Mouse (Mus musculus) embryonic facial prominence, embryonic 13.5 days (tissue): ENCODE data around the gene G6pc3. TPM values are rescaled to one million over a fixed set of nuclear protein-coding genes. Genes with fewer than 3 reads are reported as not detected.

ENCODE experiments used
- ATAC-seq: fragments of 200-750 bp; cut with Nextera tagmentation; 2 replicates; pipeline ENCODE4 v1.8.0; 2017; ENCODE audit warnings: low read depth; ENCODE audit not compliant: insufficient number of reproducible peaks, insufficient read depth, low FRiP score, low TSS enrichment
- H3K27ac ChIP-seq: fragments of 300-500 bp; sonication (generic); 2 replicates; pipeline ENCODE4 v1.5.1; 2015; ENCODE audit warnings: moderate library complexity, mild to moderate bottlenecking, inconsistent platforms
- H3K27me3 ChIP-seq: fragments of 300-500 bp; sonication (generic); 2 replicates; pipeline ENCODE4 v1.6.1; 2015; ENCODE audit warnings: mild to moderate bottlenecking, inconsistent platforms
- H3K36me3 ChIP-seq: fragments of 300-500 bp; sonication (generic); 2 replicates; pipeline ENCODE4 v1.6.1; 2015; ENCODE audit warnings: mild to moderate bottlenecking, inconsistent platforms
- H3K4me1 ChIP-seq: fragments of 300-500 bp; sonication (generic); 2 replicates; pipeline ENCODE4 v1.6.1; 2015; ENCODE audit warnings: inconsistent platforms
- H3K4me2 ChIP-seq: fragments of 300-500 bp; sonication (generic); 2 replicates; pipeline ENCODE4 v1.6.1; 2015; ENCODE audit warnings: moderate library complexity, mild to moderate bottlenecking, inconsistent platforms
- H3K4me3 ChIP-seq: fragments of 300-500 bp; sonication (generic); 2 replicates; pipeline ENCODE4 v1.5.1; 2015; ENCODE audit warnings: mild to moderate bottlenecking, inconsistent platforms
- H3K9ac ChIP-seq: fragments of 300-500 bp; sonication (generic); 2 replicates; pipeline ENCODE4 v1.6.1; 2015; ENCODE audit warnings: mild to moderate bottlenecking, inconsistent platforms
- H3K9me3 ChIP-seq: fragments of 300-500 bp; sonication (generic); 2 replicates; pipeline ENCODE4 v1.6.1; 2016; ENCODE audit warnings: inconsistent platforms
- WGBS: fragments of 180-500 bp; shearing (Covaris S2); methylation state at CpG from one replicate; pipeline ENCODE4 v1.1.7; 2015; ENCODE audit warnings: mixed read lengths; 5-methylcytosine and 5-hydroxymethylcytosine counted together
- polyA plus RNA-seq: library from polyadenylated mRNA; unstranded; fragments of >200 nt; fragmentation: Nextera tagmentation; extraction: Ambion mirVana; gene quantifications from 2 replicates; pipeline ENCODE4 v1.2.1, GENCODE M21; 2015

Gene G6pc3
- polyA plus RNA-seq, 1 experiment from 2014 or later, result 28.3 TPM

- peaks cover 29% of the 10 kb centered on the region for H3K36me3 ChIP-seq
- no peak overlapping the region for H3K9ac ChIP-seq
- H3K4me1 ChIP-seq, result peaks cover 85% of the 10 kb centered on the region
- ATAC-seq, result no peak
- no peak overlapping the region for H3K4me3 ChIP-seq
- H3K27me3 ChIP-seq, result no peaks in the 10 kb centered on the region
- peak overlapping the region; percentile 88; the same call in 1 of the 2 replicates for H3K27ac ChIP-seq
- no peaks in the 10 kb centered on the region for H3K9me3 ChIP-seq
- H3K4me2 ChIP-seq, result peak overlapping the region; percentile 93; the same call in 1 of the 2 replicates
- whole genome bisulfite sequencing, result 74% methylated on average over 4 of the region's 4 CpGs
Observed at GRCm38 (mm10) chr11:102219994-102220346, 30.6 kb downstream of the G6pc3 start.

- Histone ChIP-seq H3K27ac (no peak overlapping the region; the same call in 1 of the 2 replicates), H3K36me3 (peaks cover 29% of the 10 kb centered on the region), H3K4me2 (no peak overlapping the region), H3K9ac (no peak overlapping the region), H3K4me3 (no peak overlapping the region), H3K9me3 (no peaks in the 10 kb centered on the region), H3K4me1 (peaks cover 85% of the 10 kb centered on the region), H3K27me3 (no peaks in the 10 kb centered on the region)
- no peak for ATAC-seq
- WGBS, result 61% methylated on average over 6 of the region's 6 CpGs
Observed at GRCm38 (mm10) chr11:102220451-102220850, 31.0 kb downstream of the G6pc3 start.

- Histone ChIP-seq H3K27me3 (no peaks in the 10 kb centered on the region), H3K4me1 (peaks cover 85% of the 10 kb centered on the region), H3K4me2 (no peak overlapping the region), H3K27ac (no peak overlapping the region), H3K36me3 (peaks cover 29% of the 10 kb centered on the region), H3K4me3 (no peak overlapping the region), H3K9me3 (no peaks in the 10 kb centered on the region), H3K9ac (no peak overlapping the region)
- WGBS, result 86% methylated on average over 8 of the region's 8 CpGs
- no peak for ATAC-seq
Observed at GRCm38 (mm10) chr11:102221243-102221953, 32.0 kb downstream of the G6pc3 start.

- Histone ChIP-seq H3K27me3 (no peaks in the 10 kb centered on the region), H3K36me3 (peaks cover 29% of the 10 kb centered on the region), H3K27ac (0 out of 2 replicates have a peak overlapping the region, but pooled peaks have one; percentile 33), H3K9me3 (no peaks in the 10 kb centered on the region), H3K9ac (no peak overlapping the region), H3K4me1 (peaks cover 85% of the 10 kb centered on the region), H3K4me3 (no peak overlapping the region), H3K4me2 (no peak overlapping the region)
- WGBS, result 69% methylated on average over 8 of the region's 8 CpGs
- no peak for ATAC-seq
Observed at GRCm38 (mm10) chr11:102221954-102222351, 32.5 kb downstream of the G6pc3 start.

- Histone ChIP-seq H3K9me3 (no peaks in the 10 kb centered on the region), H3K4me3 (no peak overlapping the region), H3K27ac (peak overlapping the region; percentile 22; the same call in 1 of the 2 replicates), H3K9ac (no peak overlapping the region), H3K36me3 (peaks cover 26% of the 10 kb centered on the region), H3K4me2 (no peak overlapping the region), H3K4me1 (peaks cover 85% of the 10 kb centered on the region), H3K27me3 (no peaks in the 10 kb centered on the region)
- 32% methylated on average over 6 of the region's 6 CpGs for WGBS
- ATAC-seq, result no peak
Observed at GRCm38 (mm10) chr11:102223166-102223565, 33.7 kb downstream of the G6pc3 start.

- Histone ChIP-seq H3K4me1 (peaks cover 83% of the 10 kb centered on the region), H3K27ac (no peak overlapping the region), H3K36me3 (peaks cover 21% of the 10 kb centered on the region), H3K9me3 (no peaks in the 10 kb centered on the region), H3K9ac (peak overlapping the region; percentile 58; the same call in 1 of the 2 replicates), H3K27me3 (no peaks in the 10 kb centered on the region), H3K4me2 (peak overlapping the region; percentile 51), H3K4me3 (peak overlapping the region; percentile 14; the same call in 1 of the 2 replicates)
- 9% methylated on average over 22 of the region's 22 CpGs for whole genome bisulfite sequencing
- no peak for ATAC-seq
Observed at GRCm38 (mm10) chr11:102224686-102225085, 35.3 kb downstream of the G6pc3 start.

- Histone ChIP-seq H3K4me1 (peaks cover 77% of the 10 kb centered on the region), H3K9ac (0 out of 2 replicates have a peak overlapping the region, but pooled peaks have one; percentile 58), H3K9me3 (no peaks in the 10 kb centered on the region), H3K27me3 (no peaks in the 10 kb centered on the region), H3K4me3 (no peak overlapping the region), H3K27ac (no peak overlapping the region), H3K4me2 (peak overlapping the region; percentile 51; the same call in 1 of the 2 replicates), H3K36me3 (peaks cover 20% of the 10 kb centered on the region)
- 58% methylated on average over 5 of the region's 5 CpGs for WGBS
- ATAC-seq, result no peak
Observed at GRCm38 (mm10) chr11:102225221-102225620, 35.8 kb downstream of the G6pc3 start.

GRCm38 (mm10) chr11:102226067-102226978 lies 36.9 kb downstream of the G6pc3 start:
- Histone ChIP-seq H3K4me3 (peak overlapping the region; percentile 77; the same call in 1 of the 2 replicates), H3K27me3 (no peaks in the 10 kb centered on the region), H3K9ac (no peak overlapping the region; the same call in 1 of the 2 replicates)

GRCm38 (mm10) chr11:102227270-102228190 lies 38.1 kb downstream of the G6pc3 start:
- Histone ChIP-seq H3K4me3 (peak overlapping the region; percentile 77), H3K9me3 (no peaks in the 10 kb centered on the region), H3K4me2 (peak overlapping the region; percentile 82), H3K36me3 (0 out of 2 replicates have a peak, but pooled peaks cover 5% of the 10 kb centered on the region), H3K9ac (peak overlapping the region; percentile 88), H3K27ac (peak overlapping the region; percentile 58), H3K27me3 (no peaks in the 10 kb centered on the region), H3K4me1 (peaks cover 70% of the 10 kb centered on the region)
- WGBS, result 16% methylated on average over 12 of the region's 12 CpGs
- ATAC-seq, result no peak

More at GRCm38 (mm10) chr11:102226067-102226978, 36.9 kb downstream of the G6pc3 start:
- H3K9me3 ChIP-seq, result no peaks in the 10 kb centered on the region
- H3K4me1 ChIP-seq, result peaks cover 76% of the 10 kb centered on the region
- peaks cover 14% of the 10 kb centered on the region for H3K36me3 ChIP-seq
- peak overlapping the region; percentile 82 for H3K4me2 ChIP-seq
- WGBS, result 74% methylated on average over 12 of the region's 12 CpGs
- ATAC-seq, result no peak
- peak overlapping the region; percentile 58; the same call in 1 of the 2 replicates for H3K27ac ChIP-seq

- Histone ChIP-seq H3K4me2 (peak overlapping the region; percentile 82), H3K4me1 (peaks cover 65% of the 10 kb centered on the region), H3K36me3 (0 out of 2 replicates have a peak, but pooled peaks cover 5% of the 10 kb centered on the region), H3K4me3 (peak overlapping the region; percentile 77), H3K27ac (peak overlapping the region; percentile 58; the same call in 1 of the 2 replicates), H3K27me3 (no peaks in the 10 kb centered on the region), H3K9me3 (no peaks in the 10 kb centered on the region), H3K9ac (peak overlapping the region; percentile 88)
- 30% methylated on average over 9 of the region's 9 CpGs for WGBS
- ATAC-seq, result no peak
Observed at GRCm38 (mm10) chr11:102228191-102228545, 38.7 kb downstream of the G6pc3 start.
